Mouse (Mus musculus): ENCODE results near the gene Tmem43.

DNA sequence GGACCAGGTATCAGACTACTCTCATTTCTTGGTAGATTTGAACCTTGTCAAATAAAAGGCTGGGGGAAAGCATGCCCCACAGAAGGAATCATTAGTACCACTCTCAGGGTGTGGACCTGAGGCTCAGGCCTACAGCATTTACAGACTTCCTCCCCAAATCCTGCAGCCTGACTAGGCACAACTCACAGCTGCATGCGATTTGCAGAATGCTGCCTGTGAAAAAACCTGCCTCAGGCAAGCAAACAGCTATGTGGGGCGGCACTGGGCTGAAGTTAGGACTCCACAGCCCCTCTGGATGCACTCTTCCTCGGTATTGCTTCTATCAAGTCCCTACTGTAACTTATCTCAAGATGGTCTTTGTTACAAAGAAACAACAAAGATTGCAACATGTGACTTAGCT is 34.5 kb downstream of the Tmem43 start:
- no peak for TF ChIP-seq CTCF (IDR thresholded peaks at IDR 0.05; ENCODE audit: low read depth)
- no peak for TF ChIP-seq EP300 (IDR thresholded peaks at IDR 0.05; ENCODE audit: low read depth)
